Mouse (Mus musculus) neural tube, embryonic 13.5 days (tissue): ENCODE measurements around the gene Sox1. TPM values are rescaled to one million over a fixed set of nuclear protein-coding genes. Genes with fewer than 3 reads are reported as not detected.

Experiments
- ATAC-seq: fragments of 200-750 bp; cut with Nextera tagmentation; 2 replicates; pipeline ENCODE4 v1.8.0; 2017; ENCODE audit warnings: low read depth, mild to moderate bottlenecking, moderate TSS enrichment, moderate library complexity
- H3K27ac ChIP-seq: fragments of 300-500 bp; sonication (generic); replicated peaks from 2 replicates; pipeline ENCODE4 v1.5.1; 2015; ENCODE audit warnings: moderate library complexity, mild to moderate bottlenecking, inconsistent platforms
- H3K27me3 ChIP-seq: fragments of 300-500 bp; sonication (generic); 2 replicates; pipeline ENCODE4 v1.6.1; 2015; ENCODE audit warnings: mild to moderate bottlenecking, inconsistent platforms
- H3K36me3 ChIP-seq: fragments of 300-500 bp; sonication (generic); 2 replicates; pipeline ENCODE4 v1.6.1; 2015; ENCODE audit warnings: mild to moderate bottlenecking, inconsistent platforms
- H3K4me1 ChIP-seq: fragments of 300-500 bp; sonication (generic); replicated peaks from 2 replicates; pipeline ENCODE4 v1.6.1; 2015; ENCODE audit warnings: inconsistent platforms
- H3K4me2 ChIP-seq: fragments of 300-500 bp; sonication (generic); 2 replicates; pipeline ENCODE4 v1.6.1; 2015; ENCODE audit warnings: inconsistent platforms, mild to moderate bottlenecking, moderate library complexity
- H3K4me3 ChIP-seq: fragments of 300-500 bp; sonication (generic); 2 replicates; pipeline ENCODE4 v1.5.1; 2015; ENCODE audit warnings: mild to moderate bottlenecking, inconsistent platforms
- H3K9ac ChIP-seq: fragments of 300-500 bp; sonication (generic); 2 replicates; pipeline ENCODE4 v1.6.1; 2015; ENCODE audit warnings: moderate library complexity, mild to moderate bottlenecking, inconsistent platforms
- H3K9me3 ChIP-seq: fragments of 300-500 bp; sonication (generic); 2 replicates; pipeline ENCODE4 v1.6.1; 2016; ENCODE audit warnings: inconsistent platforms
- WGBS: fragments of 180-500 bp; shearing (Covaris S2); methylation state at CpG from one replicate; pipeline ENCODE4 v1.1.7; 2015; 5-methylcytosine and 5-hydroxymethylcytosine counted together
- polyA plus RNA-seq: library from polyadenylated mRNA; unstranded; fragments of >200 nt; fragmentation: Nextera tagmentation; extraction: Ambion mirVana; gene quantifications from 2 replicates; pipeline ENCODE4 v1.2.1, GENCODE M21; 2015

Sox1 gene
- polyA plus RNA-seq, 1 experiment from 2014 or later, result 0.96 TPM

GRCm38 (mm10) chr8:12430173-12430899, 35.2 kb downstream of the Sox1 start:
- peaks cover 58% of the 10 kb centered on the region for H3K4me1 ChIP-seq

GRCm38 (mm10) chr8:12430900-12431737, 36.0 kb downstream of the Sox1 start:
- WGBS, result 1% methylated on average over 51 of the region's 51 CpGs
- Histone ChIP-seq H3K36me3 (no peaks in the 10 kb centered on the region), H3K9ac (peak overlapping the region; percentile 60), H3K4me2 (peak overlapping the region; percentile 56), H3K9me3 (no peaks in the 10 kb centered on the region), H3K27me3 (peaks cover 98% of the 10 kb centered on the region), H3K4me1 (peaks cover 58% of the 10 kb centered on the region), H3K4me3 (peak overlapping the region; percentile 32), H3K27ac (peak overlapping the region; percentile 80)
- peak; percentile 52 for ATAC-seq

More at GRCm38 (mm10) chr8:12430173-12430899, 35.2 kb downstream of the Sox1 start:
- peak; percentile 80 for ATAC-seq
- H3K4me2 ChIP-seq, result peak overlapping the region; percentile 56
- H3K27me3 ChIP-seq, result peaks cover 98% of the 10 kb centered on the region
- H3K27ac ChIP-seq, result peak overlapping the region; percentile 80
- WGBS, result under 1% methylated on average over 46 of the region's 46 CpGs
- peak overlapping the region; percentile 32 for H3K4me3 ChIP-seq
- no peaks in the 10 kb centered on the region for H3K36me3 ChIP-seq
- no peaks in the 10 kb centered on the region for H3K9me3 ChIP-seq
- H3K9ac ChIP-seq, result peak overlapping the region; percentile 60; the same call in 1 of the 2 replicates

GRCm38 (mm10) chr8:12431738-12432055, 36.6 kb downstream of the Sox1 start:
- no peak overlapping the region for H3K27ac ChIP-seq
- peak overlapping the region; percentile 60; the same call in 1 of the 2 replicates for H3K9ac ChIP-seq
- H3K9me3 ChIP-seq, result no peaks in the 10 kb centered on the region
- H3K4me1 ChIP-seq, result peaks cover 58% of the 10 kb centered on the region
- H3K4me2 ChIP-seq, result peak overlapping the region; percentile 56
- WGBS, result 56% methylated on average over 6 of the region's 6 CpGs
- no peak for ATAC-seq
- H3K4me3 ChIP-seq, result peak overlapping the region; percentile 32; the same call in 1 of the 2 replicates
- H3K36me3 ChIP-seq, result no peaks in the 10 kb centered on the region
- peaks cover 93% of the 10 kb centered on the region for H3K27me3 ChIP-seq

GRCm38 (mm10) chr8:12432546-12432945, 37.5 kb downstream of the Sox1 start:
- Histone ChIP-seq H3K27ac (no peak overlapping the region), H3K36me3 (no peaks in the 10 kb centered on the region), H3K4me3 (no peak overlapping the region), H3K9ac (no peak overlapping the region), H3K4me2 (no peak overlapping the region), H3K4me1 (peaks cover 56% of the 10 kb centered on the region), H3K27me3 (peaks cover 88% of the 10 kb centered on the region), H3K9me3 (no peaks in the 10 kb centered on the region)
- ATAC-seq, result no peak
- WGBS, result 17% methylated on average over 7 of the region's 7 CpGs

- Histone ChIP-seq H3K4me1 (peaks cover 34% of the 10 kb centered on the region), H3K4me2 (no peak overlapping the region), H3K4me3 (no peak overlapping the region), H3K27me3 (peaks cover 65% of the 10 kb centered on the region), H3K9ac (no peak overlapping the region), H3K9me3 (no peaks in the 10 kb centered on the region), H3K36me3 (no peaks in the 10 kb centered on the region), H3K27ac (no peak overlapping the region)
- WGBS, result 43% methylated on average over 3 of the region's 3 CpGs
- ATAC-seq, result no peak
These were observed 39.7 kb downstream of the Sox1 start for GRCm38 (mm10) chr8:12434771-12435170.

GRCm38 (mm10) chr8:12438021-12438420, 42.9 kb downstream of the Sox1 start:
- no peak for ATAC-seq
- Histone ChIP-seq H3K9me3 (no peaks in the 10 kb centered on the region), H3K9ac (no peak overlapping the region), H3K27me3 (peaks cover 33% of the 10 kb centered on the region), H3K4me1 (peaks cover 6% of the 10 kb centered on the region; the same call in 1 of the 2 replicates), H3K4me2 (no peak overlapping the region), H3K27ac (no peak overlapping the region), H3K36me3 (no peaks in the 10 kb centered on the region), H3K4me3 (no peak overlapping the region)
- WGBS, result 88% methylated on average over 6 of the region's 6 CpGs

- Histone ChIP-seq H3K4me1 (0 out of 2 replicates have a peak, but pooled peaks cover 4% of the 10 kb centered on the region), H3K36me3 (no peaks in the 10 kb centered on the region), H3K27me3 (peaks cover 25% of the 10 kb centered on the region), H3K4me3 (no peak overlapping the region), H3K4me2 (no peak overlapping the region), H3K9me3 (no peaks in the 10 kb centered on the region), H3K27ac (no peak overlapping the region), H3K9ac (no peak overlapping the region)
- 30% methylated on average over 4 of the region's 4 CpGs for WGBS
- no peak for ATAC-seq
These were observed 43.9 kb downstream of the Sox1 start for GRCm38 (mm10) chr8:12439044-12439443.

- WGBS, result 94% methylated on average over 10 of the region's 10 CpGs
- no peak overlapping the region for H3K4me3 ChIP-seq
These were observed 44.8 kb downstream of the Sox1 start for GRCm38 (mm10) chr8:12439846-12440245.

GRCm38 (mm10) chr8:12440997-12441396, 45.9 kb downstream of the Sox1 start:
- 95% methylated on average over 4 of the region's 4 CpGs for WGBS
- H3K4me2 ChIP-seq, result no peak overlapping the region
- H3K27ac ChIP-seq, result no peak overlapping the region
- H3K9ac ChIP-seq, result no peak overlapping the region
- H3K4me3 ChIP-seq, result no peak overlapping the region
- ATAC-seq, result no peak
- H3K4me1 ChIP-seq, result peaks cover 4% of the 10 kb centered on the region
- peaks cover 25% of the 10 kb centered on the region for H3K27me3 ChIP-seq
- no peaks in the 10 kb centered on the region for H3K9me3 ChIP-seq
- no peaks in the 10 kb centered on the region for H3K36me3 ChIP-seq

More at GRCm38 (mm10) chr8:12439846-12440245, 44.8 kb downstream of the Sox1 start:
- Histone ChIP-seq H3K9me3 (no peaks in the 10 kb centered on the region), H3K4me2 (no peak overlapping the region), H3K27ac (no peak overlapping the region), H3K9ac (no peak overlapping the region), H3K36me3 (no peaks in the 10 kb centered on the region), H3K27me3 (peaks cover 25% of the 10 kb centered on the region), H3K4me1 (0 out of 2 replicates have a peak, but pooled peaks cover under 1% of the 10 kb centered on the region)
- ATAC-seq, result no peak

- Histone ChIP-seq H3K4me1 (peaks cover 11% of the 10 kb centered on the region), H3K27me3 (peaks cover 49% of the 10 kb centered on the region), H3K9me3 (no peaks in the 10 kb centered on the region), H3K36me3 (no peaks in the 10 kb centered on the region), H3K4me3 (no peak overlapping the region), H3K9ac (no peak overlapping the region), H3K27ac (no peak overlapping the region), H3K4me2 (no peak overlapping the region)
- no peak for ATAC-seq
- 71% methylated on average over 2 of the region's 2 CpGs for WGBS
These were observed 50.2 kb downstream of the Sox1 start for GRCm38 (mm10) chr8:12445258-12445657.

GRCm38 (mm10) chr8:12445926-12446680, 51.0 kb downstream of the Sox1 start:
- 0 out of 2 replicates have a peak, but pooled peaks have one; percentile 23 for ATAC-seq
- H3K4me1 ChIP-seq, result peaks cover 11% of the 10 kb centered on the region
- no peak overlapping the region for H3K27ac ChIP-seq
- H3K9me3 ChIP-seq, result no peaks in the 10 kb centered on the region
- peak overlapping the region; percentile 45 for H3K9ac ChIP-seq
- WGBS, result 4% methylated on average over 26 of the region's 26 CpGs
- peak overlapping the region; percentile 23 for H3K4me3 ChIP-seq
- no peaks in the 10 kb centered on the region for H3K36me3 ChIP-seq
- H3K27me3 ChIP-seq, result peaks cover 49% of the 10 kb centered on the region
- peak overlapping the region; percentile 46 for H3K4me2 ChIP-seq
